Mouse (Mus musculus) forelimb bud, embryonic 11.5 days (tissue): ENCODE data around the gene Uxs1.

Experiments used
- DNase-seq: peaks from one replicate; pipeline ENCODE4 v3.0.0-alpha.2; 2012; ENCODE audit warnings: low read depth, low spot score

Uxs1 gene

GRCm38 (mm10) chr1:43827763-43828194 lies at the start of gene Uxs1:
Gene Uxs1, minus strand, starts transcription at chr1:43827800.
- peak; percentile 100 for DNase-seq

GRCm38 (mm10) chr1:43877233-43877632 lies 49.6 kb upstream of the Uxs1 start:
- DNase-seq: no peak

- no peak for DNase-seq
Observed at GRCm38 (mm10) chr1:43871116-43871515, 43.5 kb upstream of the Uxs1 start.

GRCm38 (mm10) chr1:43868510-43868909 lies 40.9 kb upstream of the Uxs1 start:
- DNase-seq: no peak

- no peak for DNase-seq
Observed at GRCm38 (mm10) chr1:43864758-43865157, 37.2 kb upstream of the Uxs1 start.

- no peak for DNase-seq
Observed at GRCm38 (mm10) chr1:43862614-43863013, 35.0 kb upstream of the Uxs1 start.

- DNase-seq: no peak
Observed at GRCm38 (mm10) chr1:43858988-43859387, 31.4 kb upstream of the Uxs1 start.

- DNase-seq: no peak
Observed at GRCm38 (mm10) chr1:43857656-43858055, 30.1 kb upstream of the Uxs1 start.

- no peak for DNase-seq
Observed at GRCm38 (mm10) chr1:43855591-43855990, 28.0 kb upstream of the Uxs1 start.

GRCm38 (mm10) chr1:43843398-43843797 lies 15.8 kb upstream of the Uxs1 start:
- DNase-seq: no peak

GRCm38 (mm10) chr1:43837236-43837635 lies 9.6 kb upstream of the Uxs1 start:
- no peak for DNase-seq

- DNase-seq: no peak
Observed at GRCm38 (mm10) chr1:43830096-43830495, 2.5 kb upstream of the Uxs1 start.

GRCm38 (mm10) chr1:43827002-43827762 lies 418 bp downstream of the Uxs1 start:
- no peak for DNase-seq

GRCm38 (mm10) chr1:43826628-43827001 lies 985 bp downstream of the Uxs1 start:
- no peak for DNase-seq

- DNase-seq: no peak
Observed at GRCm38 (mm10) chr1:43823406-43823805, 4.2 kb downstream of the Uxs1 start.

- DNase-seq: no peak
Observed at GRCm38 (mm10) chr1:43822586-43822985, 5.0 kb downstream of the Uxs1 start.

GRCm38 (mm10) chr1:43821804-43822203 lies 5.8 kb downstream of the Uxs1 start:
- no peak for DNase-seq

GRCm38 (mm10) chr1:43820571-43820970 lies 7.0 kb downstream of the Uxs1 start:
- DNase-seq: no peak

GRCm38 (mm10) chr1:43819091-43819490 lies 8.5 kb downstream of the Uxs1 start:
- peak; percentile 7 for DNase-seq

GRCm38 (mm10) chr1:43818356-43818755 lies 9.2 kb downstream of the Uxs1 start:
- no peak for DNase-seq

- DNase-seq: no peak
Observed at GRCm38 (mm10) chr1:43811764-43812163, 15.8 kb downstream of the Uxs1 start.

GRCm38 (mm10) chr1:43811055-43811454 lies 16.5 kb downstream of the Uxs1 start:
- no peak for DNase-seq

GRCm38 (mm10) chr1:43809351-43809750 lies 18.2 kb downstream of the Uxs1 start:
- DNase-seq: no peak
